In genomic region chr2:117618063-117618462, GRCm38 (mm10) we compare ENCODE assay signal across 23 mouse cellular contexts.
A peak's percentile ranks its signal among the peaks of the same experiment; 100 is the strongest.
DNase-seq lines count a peak whose midpoint lies in the region; ATAC-seq and TF ChIP-seq lines count a peak whose summit lies in the region.
"Had no signal": no experiment of that assay in that cellular context is flagged by ENCODE, and none has a peak within 500 bp of the region (broad histone marks: within the 10 kb centered on the region; RNA-seq: fewer than 3 reads in every experiment).

No protein-coding gene starts in this region.

- no peaks in the 10 kb centered on the region for H3K27me3 ChIP-seq in midbrain, postnatal 0 days (ENCODE audit: insufficient read depth, low read length)
- H3K27me3 ChIP-seq: embryonic facial prominence, embryonic 13.5 days; embryonic facial prominence, embryonic 15.5 days; forebrain, embryonic 12.5 days; Patski had no signal

- no peak for TF ChIP-seq CTCF in midbrain, postnatal 0 days (IDR thresholded peaks at IDR 0.05)

- peak; percentile 9 for DNase-seq in 3T3-L1 (ENCODE audit: low read depth, low spot score)
- DNase-seq in A20 (ENCODE audit: low read depth, low spot score) = peak; percentile 56
- no peak for DNase-seq in cerebellum, postnatal 10 days
- DNase-seq in midbrain, postnatal 0 days (ENCODE audit: low spot score) = no peak
- DNase-seq: adrenal gland, postnatal 14 days; adrenal gland, postnatal 36 days; cerebellum, adult 11-12 months; cerebellum, adult 2 months; cerebellum, adult 9-10 months; cerebellum, postnatal 14 days; cerebellum, postnatal 36 days; embryo, embryonic 11 days had no signal

- peak; percentile 52; the same call in 1 of the 2 replicates for ATAC-seq in granulocyte monocyte progenitor cell, adult 5-6 weeks (replicated peaks; ENCODE audit: poor library complexity, severe bottlenecking)
- no peak for ATAC-seq in midbrain, postnatal 0 days (ENCODE audit: low FRiP score)
- ATAC-seq: activated CD4-positive, CD25-positive, alpha-beta regulatory T cell, adult 4 months; forebrain, embryonic 14.5 days; forebrain, embryonic 16.5 days; Patski had no signal

- no peaks in the 10 kb centered on the region for H3K36me3 ChIP-seq in midbrain, postnatal 0 days (ENCODE audit: insufficient read depth, low read length)
- H3K36me3 ChIP-seq: embryonic facial prominence, embryonic 13.5 days; embryonic facial prominence, embryonic 15.5 days; forebrain, embryonic 10.5 days; forebrain, embryonic 12.5 days; G1E had no signal

- no peak overlapping the region for H3K27ac ChIP-seq in midbrain, postnatal 0 days (ENCODE audit: low read depth, low read length)
- H3K27ac ChIP-seq: embryonic facial prominence, embryonic 13.5 days; embryonic facial prominence, embryonic 15.5 days; forebrain, embryonic 10.5 days; forebrain, embryonic 12.5 days had no signal

- no peaks in the 10 kb centered on the region for H3K4me1 ChIP-seq in midbrain, postnatal 0 days (ENCODE audit: insufficient read depth, low read length)
- H3K4me1 ChIP-seq: embryonic facial prominence, embryonic 15.5 days had no signal

- no peak overlapping the region for H3K9ac ChIP-seq in midbrain, postnatal 0 days (replicated peaks; ENCODE audit: low read length, poor library complexity, severe bottlenecking)
- H3K9ac ChIP-seq: embryonic facial prominence, embryonic 13.5 days; embryonic facial prominence, embryonic 15.5 days; forebrain, embryonic 12.5 days had no signal

- no peak overlapping the region for H3K4me3 ChIP-seq in midbrain, postnatal 0 days (ENCODE audit: low read depth, low read length)
- H3K4me3 ChIP-seq: embryonic facial prominence, embryonic 13.5 days; embryonic facial prominence, embryonic 15.5 days; erythroblast, embryonic 14.5 days; forebrain, embryonic 10.5 days; forebrain, embryonic 12.5 days had no signal

- 94% methylated on average over 3 of the region's 3 CpGs for WGBS in midbrain, postnatal 0 days

- no peak overlapping the region for H3K4me2 ChIP-seq in midbrain, postnatal 0 days (ENCODE audit: low read depth, low read length, poor library complexity, severe bottlenecking)
- H3K4me2 ChIP-seq: embryonic facial prominence, embryonic 13.5 days; embryonic facial prominence, embryonic 15.5 days; forebrain, embryonic 12.5 days had no signal

- no peaks in the 10 kb centered on the region for H3K9me3 ChIP-seq in midbrain, postnatal 0 days (ENCODE audit: low read length)
- H3K9me3 ChIP-seq: embryonic facial prominence, embryonic 13.5 days; embryonic facial prominence, embryonic 15.5 days; forebrain, embryonic 10.5 days; forebrain, embryonic 12.5 days had no signal

Comparison
In these comparisons a context has a peak if more than half of its experiments do, and no peak if none do; other contexts are left out.
1. DNase-seq: peak in 3T3-L1 (single experiment) and A20 (single experiment); none in cerebellum, postnatal 10 days (0 of 2) and midbrain, postnatal 0 days (single experiment).